Mouse (Mus musculus) spleen, adult 12 weeks (tissue): ENCODE results near the gene H2afx.
A peak's percentile ranks its signal among the peaks of the same experiment; 100 is the strongest.
"Not testable (repeated sequence)": the region's sequence is repeated elsewhere in the genome, so short reads cannot be mapped to it uniquely, and the experiment has no call there.

Source experiments
- DNase-seq: peaks from one replicate; pipeline ENCODE4 v3.0.0; 2022; ENCODE audit warnings: low spot score

Gene H2afx

GRCm38 (mm10) chr9:44334396-44335330, at the start of gene H2afx:
TSS of gene H2afx (plus strand) at chr9:44334694.
- DNase-seq, result peak; percentile 96

GRCm38 (mm10) chr9:44286256-44286850, 48.1 kb upstream of the H2afx start:
- peak; percentile 56 for DNase-seq

- peak; percentile 33 for DNase-seq
These were observed 47.5 kb upstream of the H2afx start for GRCm38 (mm10) chr9:44287003-44287400.

GRCm38 (mm10) chr9:44287401-44288075, 47.0 kb upstream of the H2afx start:
- DNase-seq, result peak; percentile 28

- peak; percentile 67 for DNase-seq
These were observed 46.2 kb upstream of the H2afx start, which contains the start of gene Abcg4 for GRCm38 (mm10) chr9:44288076-44288958. TSS of gene Abcg4 (minus strand) at chr9:44288615.

GRCm38 (mm10) chr9:44288959-44289291, 45.6 kb upstream of the H2afx start:
- no peak for DNase-seq

- DNase-seq, result peak; percentile 37
These were observed 42.0 kb upstream of the H2afx start for GRCm38 (mm10) chr9:44292490-44292889.

- not testable (repeated sequence) for DNase-seq
These were observed 34.5 kb upstream of the H2afx start for GRCm38 (mm10) chr9:44300001-44300400.

- DNase-seq, result peak; percentile 96
These were observed 28.9 kb upstream of the H2afx start, which contains the start of gene Hinfp for GRCm38 (mm10) chr9:44305466-44306079. TSS of gene Hinfp (minus strand) at chr9:44305671.

- no peak for DNase-seq
These were observed 28.0 kb upstream of the H2afx start for GRCm38 (mm10) chr9:44306532-44306931.

- no peak for DNase-seq
These were observed 27.2 kb upstream of the H2afx start for GRCm38 (mm10) chr9:44307248-44307647.

- no peak for DNase-seq
These were observed 24.7 kb upstream of the H2afx start for GRCm38 (mm10) chr9:44309756-44310155.

GRCm38 (mm10) chr9:44310750-44311135, 23.8 kb upstream of the H2afx start:
- DNase-seq, result no peak

- DNase-seq, result no peak
These were observed 23.1 kb upstream of the H2afx start for GRCm38 (mm10) chr9:44311136-44312134.

- DNase-seq, result no peak
These were observed 20.8 kb upstream of the H2afx start for GRCm38 (mm10) chr9:44313476-44314256.

GRCm38 (mm10) chr9:44314257-44314547, 20.3 kb upstream of the H2afx start:
- DNase-seq, result no peak

GRCm38 (mm10) chr9:44314910-44315309, 19.6 kb upstream of the H2afx start:
- DNase-seq, result no peak

GRCm38 (mm10) chr9:44317452-44317851, 17.0 kb upstream of the H2afx start:
- DNase-seq, result no peak

GRCm38 (mm10) chr9:44318076-44318825, 16.2 kb upstream of the H2afx start:
- no peak for DNase-seq
